Mouse (Mus musculus) stomach, embryonic 14.5 days (tissue): ENCODE data around the gene Serpinb9g. TPM values are rescaled to one million over a fixed set of nuclear protein-coding genes. Genes with fewer than 3 reads are reported as not detected.
"Not testable (repeated sequence)": the region's sequence is repeated elsewhere in the genome, so short reads cannot be mapped to it uniquely, and the experiment has no call there.

Experiments used
- ATAC-seq: fragments of 200-750 bp; cut with Nextera tagmentation; 2 replicates; pipeline ENCODE4 v1.8.0; 2017; ENCODE audit warnings: low read depth, moderate TSS enrichment; ENCODE audit not compliant: insufficient number of reproducible peaks, insufficient read depth, low FRiP score
- H3K27ac ChIP-seq: fragments of 300-500 bp; sonication (generic); 2 replicates; pipeline ENCODE4 v1.5.1; 2014; ENCODE audit warnings: mild to moderate bottlenecking, low read length, moderate library complexity, mixed read lengths
- H3K27me3 ChIP-seq: fragments of 300-500 bp; sonication (generic); 2 replicates; pipeline ENCODE4 v1.6.1; 2014; ENCODE audit warnings: low read length, control low read depth, mixed read lengths; ENCODE audit not compliant: control insufficient read depth, insufficient read depth
- H3K36me3 ChIP-seq: fragments of 300-500 bp; sonication (generic); 2 replicates; pipeline ENCODE4 v1.6.1; 2014; ENCODE audit warnings: mild to moderate bottlenecking, control low read depth, low read length, moderate library complexity, mixed read lengths; ENCODE audit not compliant: control insufficient read depth, insufficient read depth
- H3K4me1 ChIP-seq: fragments of 300-500 bp; sonication (generic); 2 replicates; pipeline ENCODE4 v1.6.1; 2014; ENCODE audit warnings: low read length, control low read depth, mixed read lengths; ENCODE audit not compliant: control insufficient read depth, insufficient read depth
- H3K4me2 ChIP-seq: fragments of 300-500 bp; sonication (generic); replicated peaks from 2 replicates; pipeline ENCODE4 v1.6.1; 2014; ENCODE audit warnings: low read depth, low read length, control low read depth
- H3K4me3 ChIP-seq: fragments of 300-500 bp; sonication (generic); 2 replicates; pipeline ENCODE4 v1.5.1; 2014; ENCODE audit warnings: low read depth, low read length, control low read depth
- H3K9ac ChIP-seq: fragments of 300-500 bp; sonication (generic); replicated peaks from 2 replicates; pipeline ENCODE4 v1.6.1; 2014; ENCODE audit warnings: low read depth, mild to moderate bottlenecking, control low read depth, low read length, moderate library complexity, mixed read lengths
- H3K9me3 ChIP-seq: fragments of 300-500 bp; sonication (generic); 2 replicates; pipeline ENCODE4 v1.6.1; 2016; ENCODE audit warnings: low read depth, low read length, control low read depth; ENCODE audit not compliant: control insufficient read depth
- WGBS: fragments of 180-500 bp; shearing (Covaris S2); extraction: QIAGEN DNeasy Blood & Tissue Kit; methylation state at CpG from one replicate; pipeline ENCODE4 v1.1.7; 2014; 5-methylcytosine and 5-hydroxymethylcytosine counted together
- polyA plus RNA-seq: library from polyadenylated mRNA; unstranded; fragments of >200 nt; fragmentation: Nextera tagmentation; extraction: Ambion mirVana; gene quantifications from 2 replicates; pipeline ENCODE4 v1.2.1, GENCODE M21; 2014

The Serpinb9g gene
- not detected in 2 replicates for polyA plus RNA-seq

GRCm38 (mm10) chr13:33484490-33484889 lies at the start of gene Serpinb9g:
Gene Serpinb9g, plus strand, starts transcription at chr13:33484790.
- not testable (repeated sequence) for H3K9ac ChIP-seq, H3K4me1 ChIP-seq, H3K4me3 ChIP-seq, H3K36me3 ChIP-seq, ATAC-seq, H3K27ac ChIP-seq, H3K4me2 ChIP-seq, H3K9me3 ChIP-seq, H3K27me3 ChIP-seq
- WGBS, result 76% methylated on average over 4 of the region's 4 CpGs

- not testable (repeated sequence) for H3K4me1 ChIP-seq, H3K36me3 ChIP-seq, H3K9ac ChIP-seq, H3K27ac ChIP-seq, H3K9me3 ChIP-seq, H3K4me2 ChIP-seq, H3K4me3 ChIP-seq, H3K27me3 ChIP-seq, ATAC-seq
- 75% methylated on average over 3 of the region's 3 CpGs for WGBS
Measured at GRCm38 (mm10) chr13:33483872-33484271, 718 bp upstream of the Serpinb9g start.

GRCm38 (mm10) chr13:33524629-33525028 lies 40.0 kb downstream of the Serpinb9g start:
- no peak overlapping the region for H3K27ac ChIP-seq
- H3K9me3 ChIP-seq, result no peaks in the 10 kb centered on the region
- no peaks in the 10 kb centered on the region for H3K27me3 ChIP-seq
- H3K36me3 ChIP-seq, result no peaks in the 10 kb centered on the region
- H3K4me2 ChIP-seq, result no peak overlapping the region
- ATAC-seq, result no peak
- H3K9ac ChIP-seq, result no peak overlapping the region
- no peak overlapping the region for H3K4me3 ChIP-seq
- H3K4me1 ChIP-seq, result no peaks in the 10 kb centered on the region

- no peak overlapping the region for H3K4me2 ChIP-seq
- H3K27ac ChIP-seq, result no peak overlapping the region
- no peaks in the 10 kb centered on the region for H3K27me3 ChIP-seq
- no peaks in the 10 kb centered on the region for H3K36me3 ChIP-seq
- H3K9ac ChIP-seq, result no peak overlapping the region
- no peaks in the 10 kb centered on the region for H3K9me3 ChIP-seq
- ATAC-seq, result no peak
- H3K4me1 ChIP-seq, result no peaks in the 10 kb centered on the region
- H3K4me3 ChIP-seq, result no peak overlapping the region
Measured at GRCm38 (mm10) chr13:33532814-33533213, 48.2 kb downstream of the Serpinb9g start.

Other genes with a start within 250 kb of the Serpinb9g start
- not detected in 2 replicates for gene Serpinb9e, start 235.2 kb upstream of the Serpinb9g start, polyA plus RNA-seq
- not detected in 2 replicates for gene Serpinb9f, start 160.7 kb upstream of the Serpinb9g start, polyA plus RNA-seq
- gene Gm11397, start 89.0 kb upstream of the Serpinb9g start, polyA plus RNA-seq, result not detected in 2 replicates
- not detected in 2 replicates for gene Serpinb6d, start 176.6 kb downstream of the Serpinb9g start, polyA plus RNA-seq